Mouse (Mus musculus) adrenal gland, adult 18-20 months (tissue): ENCODE results near the gene Cmtm7. TPM values are rescaled to one million over a fixed set of nuclear protein-coding genes. Genes with fewer than 3 reads are reported as not detected.
"Not testable (repeated sequence)": the region's sequence is repeated elsewhere in the genome, so short reads cannot be mapped to it uniquely, and the experiment has no call there.

Experiments
- DNase-seq, 2 experiments: peaks; one replicate each; pipeline ENCODE4 v3.0.0; 2021 to 2022; ENCODE audit warnings: low spot score in 2 of 2
- total RNA-seq, 2 experiments: library from RNA; stranded (reverse); gene quantifications; 1 replicate in 1 of 2; 2 replicates in 1 of 2; pipeline ENCODE4 v1.2.3; 2021

The Cmtm7 gene
- total RNA-seq, 2 experiments from 2014 or later: 18.3 to 34.4 TPM

DNA sequence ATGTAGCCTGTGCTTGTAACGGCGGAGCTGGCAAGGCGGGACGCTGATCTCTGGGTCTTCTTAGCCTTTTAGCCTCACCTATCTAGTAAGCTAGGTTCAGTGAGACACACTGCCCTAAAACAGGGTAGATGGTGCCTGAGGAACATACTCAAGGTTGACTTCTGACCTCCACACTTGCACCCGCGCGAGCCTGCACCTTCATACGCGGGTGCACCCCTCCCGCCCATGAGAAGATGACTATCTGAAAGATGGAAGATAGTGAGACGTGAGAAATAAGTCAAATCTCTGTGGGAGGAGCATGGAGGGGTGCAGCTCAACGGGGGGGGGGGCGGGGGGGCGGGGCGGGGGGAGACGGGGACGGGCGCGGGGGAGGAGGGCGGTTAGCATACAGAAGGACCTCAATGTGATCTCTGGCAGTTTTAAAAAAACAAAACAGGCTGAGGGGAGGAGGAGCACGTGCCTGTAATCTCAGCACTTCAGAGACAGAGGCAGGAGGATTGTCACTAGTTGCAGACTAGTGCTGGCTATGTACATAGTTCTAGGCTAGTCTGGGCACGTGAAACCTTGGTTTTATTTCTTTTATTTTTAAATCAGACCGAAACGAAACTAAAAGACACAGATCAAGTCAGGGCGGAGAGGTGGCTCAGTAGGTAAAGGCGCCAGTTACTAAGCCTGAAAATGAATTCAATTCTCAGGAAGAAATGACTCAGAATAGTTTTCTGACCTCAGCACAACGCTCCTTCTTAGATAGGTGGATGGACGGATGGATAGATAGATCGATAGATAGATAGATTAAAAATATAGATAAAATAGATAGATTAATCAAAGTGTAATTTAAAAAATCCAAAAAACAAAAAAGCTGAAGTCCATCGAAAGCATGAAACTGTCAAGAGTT, 51.5 kb downstream of the Cmtm7 start:
- peak in 1 of 2 experiments; percentile 13 for DNase-seq

DNA sequence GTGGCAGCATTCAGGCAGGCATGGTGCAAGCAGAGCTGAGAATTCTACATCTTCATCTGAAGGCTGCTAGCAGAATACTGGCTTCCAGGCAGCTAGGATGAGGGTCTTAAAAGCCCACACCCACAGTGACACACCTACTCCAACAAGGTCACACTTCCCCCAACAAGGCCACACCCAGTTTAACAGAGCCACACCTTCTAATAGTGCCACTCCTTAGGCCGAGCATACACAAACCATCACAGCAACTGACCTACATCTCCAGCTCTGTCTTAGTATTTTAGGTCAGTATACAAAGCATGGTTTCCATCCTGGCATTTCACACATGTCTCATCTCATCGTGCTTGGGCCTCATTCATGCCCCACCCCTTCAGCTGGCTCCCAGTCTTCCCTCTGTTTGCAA, 53.2 kb downstream of the Cmtm7 start:
- DNase-seq: not testable (repeated sequence)

GRCm38 (mm10) chr9:114727315-114727714, 54.3 kb downstream of the Cmtm7 start:
- peak in 1 of 2 experiments; percentile 25 for DNase-seq

GRCm38 (mm10) chr9:114716677-114717331, 64.9 kb downstream of the Cmtm7 start:
- no peak for DNase-seq

- DNase-seq: no peak
Measured at GRCm38 (mm10) chr9:114713481-114713880, 68.2 kb downstream of the Cmtm7 start.

GRCm38 (mm10) chr9:114710345-114710744, 71.3 kb downstream of the Cmtm7 start:
- no peak for DNase-seq

DNA sequence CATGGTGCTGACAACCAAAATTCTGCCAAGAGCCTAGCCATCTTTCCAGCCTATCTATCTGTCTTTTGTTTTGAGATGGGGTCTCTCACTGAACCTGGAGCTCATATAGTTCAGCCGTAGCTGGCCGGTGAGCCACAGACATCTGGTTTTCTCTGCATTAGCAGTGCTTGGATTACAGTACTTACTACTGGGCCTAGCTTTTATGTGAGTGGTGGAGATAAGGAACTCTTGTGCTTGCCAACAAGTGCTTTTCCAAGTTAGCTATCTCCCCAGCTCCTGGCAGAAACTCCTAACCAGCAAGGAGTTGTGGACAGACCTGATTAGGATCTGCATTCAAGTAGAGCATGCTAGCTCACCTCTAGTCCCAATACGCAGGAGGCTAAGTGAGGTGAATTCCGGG, 73.9 kb downstream of the Cmtm7 start:
- no peak for DNase-seq

Other genes starting within 250 kb of the Cmtm7 start
- gene Trim71, start 217.5 kb downstream of the Cmtm7 start, total RNA-seq: not detected
- gene Cnot10, start 141.7 kb downstream of the Cmtm7 start, total RNA-seq: 10 to 100 TPM; 28.7 to 34.2 TPM
- gene Dync1li1, start 93.1 kb downstream of the Cmtm7 start, total RNA-seq: 10 to 100 TPM; 42.0 to 44.7 TPM
- 100 to 1,000 TPM in 1 of 2 experiments, 10 to 100 TPM in 1; 59.9 to 106 TPM for gene Cmtm6, start 50.7 kb downstream of the Cmtm7 start, total RNA-seq
- gene Cmtm8, start 62.3 kb upstream of the Cmtm7 start, total RNA-seq: 1 to 10 TPM; 5.8 to 7.3 TPM
- gene Gpd1l, start 152.1 kb upstream of the Cmtm7 start, total RNA-seq: 10 to 100 TPM; 20.1 to 35.0 TPM
- 1 to 10 TPM; 4.2 to 6.5 TPM for gene Osbpl10, start 196.7 kb upstream of the Cmtm7 start, total RNA-seq
- 10 to 100 TPM; 49.6 to 57.5 TPM for gene Rps27rt, start 200.9 kb upstream of the Cmtm7 start, total RNA-seq